ENCODE assay signal across 8 mouse cellular contexts in the genomic region with DNA sequence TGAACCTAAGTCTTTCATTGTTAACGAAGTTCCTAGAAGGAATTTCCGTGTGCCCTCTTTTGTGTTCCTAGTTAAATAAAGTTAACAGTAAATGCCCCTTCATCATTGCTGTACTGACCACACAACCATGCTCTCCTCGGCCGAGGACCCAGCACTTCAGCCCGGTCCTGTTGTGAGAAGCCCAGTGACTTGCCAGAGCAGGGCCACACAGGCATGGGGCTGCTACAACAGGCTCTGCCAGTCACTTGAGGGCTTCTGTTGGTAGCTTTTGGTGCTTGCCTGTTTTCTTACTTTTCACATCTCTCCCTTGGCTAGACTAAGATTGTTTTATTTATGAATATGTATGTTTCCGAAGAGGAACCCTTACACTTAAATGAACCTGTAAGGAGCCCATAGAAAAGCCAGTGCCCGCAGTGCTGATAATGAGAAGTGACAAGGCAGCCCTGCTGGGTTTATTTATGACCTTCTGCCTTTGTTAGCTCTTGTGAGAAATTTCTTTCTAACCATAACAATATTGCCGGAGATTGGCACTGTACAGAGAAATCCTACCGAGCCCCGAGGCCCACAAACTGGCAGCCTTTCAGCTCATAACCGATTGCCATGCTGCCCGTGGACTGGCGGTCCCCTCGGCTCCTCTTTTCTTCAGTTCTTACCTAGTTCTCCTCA.
DNase-seq lines count a peak whose midpoint lies in the region; ATAC-seq and TF ChIP-seq lines count a peak whose summit lies in the region.

No protein-coding gene starts in this region.

- intact Hi-C loops in left cerebral cortex, postnatal 10 days (cut with DNase I) = no loop called here

- peak overlapping the region; percentile 45 for H3K27ac ChIP-seq in midbrain, embryonic 13.5 days
- H3K27ac ChIP-seq in midbrain, embryonic 10.5 days (replicated peaks) = no peak overlapping the region
- H3K27ac ChIP-seq in hindbrain, postnatal 0 days = peak overlapping the region; percentile 64; the same call in 1 of the 2 replicates
- peak overlapping the region; percentile 58 for H3K27ac ChIP-seq in neural tube, embryonic 15.5 days (replicated peaks)

- ATAC-seq in midbrain, embryonic 13.5 days = peak; percentile 55; the same call in 1 of the 2 replicates
- ATAC-seq in hindbrain, postnatal 0 days = peak; percentile 70
- ATAC-seq in neural tube, embryonic 15.5 days (ENCODE audit: low FRiP score) = 0 out of 2 replicates have a peak, but pooled peaks have one; percentile 45

- no peaks in the 10 kb centered on the region for H3K27me3 ChIP-seq in midbrain, embryonic 13.5 days
- no peaks in the 10 kb centered on the region for H3K27me3 ChIP-seq in midbrain, embryonic 10.5 days (ENCODE audit: low read depth, poor library complexity, severe bottlenecking)
- no peaks in the 10 kb centered on the region for H3K27me3 ChIP-seq in hindbrain, postnatal 0 days (ENCODE audit: insufficient read depth, low read length)
- no peaks in the 10 kb centered on the region for H3K27me3 ChIP-seq in neural tube, embryonic 15.5 days (replicated peaks)

- no peaks in the 10 kb centered on the region for H3K9me3 ChIP-seq in midbrain, embryonic 13.5 days
- no peaks in the 10 kb centered on the region for H3K9me3 ChIP-seq in midbrain, embryonic 10.5 days (replicated peaks)
- no peaks in the 10 kb centered on the region for H3K9me3 ChIP-seq in hindbrain, postnatal 0 days (ENCODE audit: low read length)
- no peaks in the 10 kb centered on the region for H3K9me3 ChIP-seq in neural tube, embryonic 15.5 days (replicated peaks)

- H3K36me3 ChIP-seq in midbrain, embryonic 13.5 days = no peaks in the 10 kb centered on the region
- H3K36me3 ChIP-seq in midbrain, embryonic 10.5 days = no peaks in the 10 kb centered on the region
- no peaks in the 10 kb centered on the region for H3K36me3 ChIP-seq in hindbrain, postnatal 0 days (ENCODE audit: insufficient read depth, low read length)
- no peaks in the 10 kb centered on the region for H3K36me3 ChIP-seq in neural tube, embryonic 15.5 days

- WGBS in midbrain, embryonic 13.5 days = 55% methylated on average over 14 of the region's 14 CpGs
- WGBS in midbrain, embryonic 10.5 days = 89% methylated on average over 14 of the region's 14 CpGs
- 32% methylated on average over 14 of the region's 14 CpGs for WGBS in hindbrain, postnatal 0 days
- WGBS in neural tube, embryonic 15.5 days = 30% methylated on average over 14 of the region's 14 CpGs

- TF ChIP-seq CTCF in hindbrain, postnatal 0 days (IDR thresholded peaks at IDR 0.05; ENCODE audit: low read depth) = no peak

- H3K4me3 ChIP-seq in midbrain, embryonic 13.5 days (replicated peaks) = no peak overlapping the region
- H3K4me3 ChIP-seq in midbrain, embryonic 10.5 days = no peak overlapping the region
- no peak overlapping the region for H3K4me3 ChIP-seq in hindbrain, postnatal 0 days (ENCODE audit: low read length)
- H3K4me3 ChIP-seq in neural tube, embryonic 15.5 days (replicated peaks) = no peak overlapping the region

- H3K9ac ChIP-seq in midbrain, embryonic 13.5 days (replicated peaks) = no peak overlapping the region
- H3K9ac ChIP-seq in hindbrain, postnatal 0 days (replicated peaks; ENCODE audit: low read length) = no peak overlapping the region
- no peak overlapping the region for H3K9ac ChIP-seq in neural tube, embryonic 15.5 days (replicated peaks)

- DNase-seq in midbrain, embryonic 10.5 days (ENCODE audit: low spot score) = no peak
- peak; percentile 88 to 91 for DNase-seq in cerebellum, postnatal 10 days
- peak; percentile 79 for DNase-seq in hindbrain, postnatal 0 days (ENCODE audit: low spot score)
- no peak for DNase-seq in heart, adult 9 months (ENCODE audit: low spot score in 2 of 2)
- no peak for DNase-seq in adrenal gland, postnatal 10 days
- DNase-seq in left cerebral cortex, postnatal 10 days (ENCODE audit: extremely low spot score in 1 of 2, low spot score in 2 of 2) = no peak

- no peak overlapping the region for H3K4me2 ChIP-seq in midbrain, embryonic 13.5 days (replicated peaks)
- no peak overlapping the region; the same call in 1 of the 2 replicates for H3K4me2 ChIP-seq in hindbrain, postnatal 0 days (ENCODE audit: low read depth, low read length)
- no peak overlapping the region for H3K4me2 ChIP-seq in neural tube, embryonic 15.5 days

- peaks cover 40% of the 10 kb centered on the region for H3K4me1 ChIP-seq in midbrain, embryonic 13.5 days (replicated peaks)
- H3K4me1 ChIP-seq in midbrain, embryonic 10.5 days = peaks cover 11% of the 10 kb centered on the region
- peaks cover 6% of the 10 kb centered on the region for H3K4me1 ChIP-seq in hindbrain, postnatal 0 days (ENCODE audit: insufficient read depth, low read length)
- peaks cover 57% of the 10 kb centered on the region for H3K4me1 ChIP-seq in neural tube, embryonic 15.5 days

Comparison
In these comparisons a context has a peak if more than half of its experiments do, and no peak if none do; other contexts are left out.
1. DNase-seq: peak in cerebellum, postnatal 10 days (2 of 2) and hindbrain, postnatal 0 days (single experiment); none in midbrain, embryonic 10.5 days (single experiment), heart, adult 9 months (0 of 2), adrenal gland, postnatal 10 days (single experiment) and left cerebral cortex, postnatal 10 days (0 of 2).
2. Peak in every context shown above with its lines, with median percentiles within 50 percentile points of each other: ATAC-seq.